Comparison of ENCODE assay signal across 8 mouse cellular contexts in genomic region chr5:51552483-51553091, GRCm38 (mm10). TPM values are rescaled to one million over a fixed set of nuclear protein-coding genes. Genes with fewer than 3 reads are reported as not detected.
A peak's percentile ranks its signal among the peaks of the same experiment; 100 is the strongest.
DNase-seq lines count a peak whose midpoint lies in the region; ATAC-seq and TF ChIP-seq lines count a peak whose summit lies in the region.

No protein-coding gene starts in this region.

- peaks cover 25% of the 10 kb centered on the region for H3K4me1 ChIP-seq in forebrain, embryonic 15.5 days
- H3K4me1 ChIP-seq in liver, postnatal 0 days (ENCODE audit: insufficient read depth), result no peaks in the 10 kb centered on the region
- peaks cover 6% of the 10 kb centered on the region for H3K4me1 ChIP-seq in neural tube, embryonic 11.5 days (ENCODE audit: control insufficient read depth, insufficient read depth, low read length)
- H3K4me1 ChIP-seq in testis, adult 2 months (ENCODE audit: control insufficient read depth, insufficient read depth, low read length), result peaks cover 2% of the 10 kb centered on the region

- TF ChIP-seq POLR2A in testis, adult 2 months (IDR thresholded peaks at IDR 0.05; ENCODE audit: control insufficient read depth, low read depth, low read length), result no peak

- H3K9me3 ChIP-seq in forebrain, embryonic 15.5 days, result no peaks in the 10 kb centered on the region
- no peaks in the 10 kb centered on the region for H3K9me3 ChIP-seq in liver, postnatal 0 days (ENCODE audit: low read length)
- no peaks in the 10 kb centered on the region for H3K9me3 ChIP-seq in neural tube, embryonic 11.5 days (ENCODE audit: control insufficient read depth, low read length)

- TF ChIP-seq CTCF in liver, postnatal 0 days (IDR thresholded peaks at IDR 0.05; ENCODE audit: low read depth), result no peak
- TF ChIP-seq CTCF in testis, adult 2 months (IDR thresholded peaks at IDR 0.05; ENCODE audit: control insufficient read depth, insufficient read depth, insufficient replicate concordance, low read depth, low read length), result no peak

- TF ChIP-seq EP300 in liver, postnatal 0 days (IDR thresholded peaks at IDR 0.05; ENCODE audit: low read depth), result no peak

- peak overlapping the region; percentile 73 for H3K4me2 ChIP-seq in forebrain, embryonic 15.5 days (replicated peaks)
- H3K4me2 ChIP-seq in liver, postnatal 0 days (ENCODE audit: low read depth, low read length), result peak overlapping the region; percentile 63
- peak overlapping the region; percentile 62 for H3K4me2 ChIP-seq in neural tube, embryonic 11.5 days (ENCODE audit: low read depth)

- H3K36me3 ChIP-seq in forebrain, embryonic 15.5 days, result no peaks in the 10 kb centered on the region
- H3K36me3 ChIP-seq in liver, postnatal 0 days (replicated peaks; ENCODE audit: insufficient read depth, low read length), result no peaks in the 10 kb centered on the region
- no peaks in the 10 kb centered on the region for H3K36me3 ChIP-seq in neural tube, embryonic 11.5 days (ENCODE audit: control insufficient read depth, insufficient read depth, low read length)
- H3K36me3 ChIP-seq in testis, adult 2 months (ENCODE audit: control insufficient read depth, insufficient read depth, low read length), result no peaks in the 10 kb centered on the region

- peak overlapping the region; percentile 72 for H3K27ac ChIP-seq in forebrain, embryonic 15.5 days (replicated peaks)
- peak overlapping the region; percentile 87 for H3K27ac ChIP-seq in liver, postnatal 0 days (ENCODE audit: low read depth)
- peak overlapping the region; percentile 70 for H3K27ac ChIP-seq in neural tube, embryonic 11.5 days (ENCODE audit: low read depth, low read length)
- peak overlapping the region; percentile 3; the same call in 1 of the 2 replicates for H3K27ac ChIP-seq in testis, adult 2 months (ENCODE audit: control insufficient read depth, insufficient read depth, low read depth, low read length)

- peak overlapping the region; percentile 46 for H3K4me3 ChIP-seq in forebrain, embryonic 15.5 days
- peak overlapping the region; percentile 64 for H3K4me3 ChIP-seq in liver, postnatal 0 days (ENCODE audit: low read depth, low read length)
- H3K4me3 ChIP-seq in neural tube, embryonic 11.5 days (ENCODE audit: low read depth, low read length), result peak overlapping the region; percentile 43
- H3K4me3 ChIP-seq in testis, adult 2 months (ENCODE audit: control insufficient read depth, low read depth, low read length), result peak overlapping the region; percentile 30

- peak; percentile 60 for ATAC-seq in CD4-positive, CD25-positive, alpha-beta regulatory T cell, adult 4 months
- ATAC-seq in cerebellum, adult (ENCODE audit: insufficient number of reproducible peaks, low FRiP score, low TSS enrichment), result peak; percentile 64
- peak; percentile 53 for ATAC-seq in forebrain, embryonic 15.5 days (replicated peaks)
- ATAC-seq in liver, postnatal 0 days, result peak; percentile 80
- peak; percentile 82 for ATAC-seq in neural tube, embryonic 11.5 days (ENCODE audit: insufficient read depth, low FRiP score, low TSS enrichment)

- intact Hi-C loops in heart, postnatal 10 days (cut with DNase I), result loop anchor here (5.0 kb wide), 1 partner anchor 40 kb away; no protein-coding TSS in a partner anchor

- peak; percentile 66 to 75 for DNase-seq in heart, postnatal 10 days
- peak; percentile 79 for DNase-seq in kidney, postnatal 14 days
- peak; percentile 66 for DNase-seq in liver, postnatal 0 days
- DNase-seq in neural tube, embryonic 11.5 days (ENCODE audit: low spot score), result peak; percentile 68

- peak overlapping the region; percentile 40 for H3K9ac ChIP-seq in forebrain, embryonic 15.5 days (replicated peaks)
- H3K9ac ChIP-seq in liver, postnatal 0 days (replicated peaks), result peak overlapping the region; percentile 66
- H3K9ac ChIP-seq in neural tube, embryonic 11.5 days (ENCODE audit: low read length), result peak overlapping the region; percentile 62

- under 1% methylated on average over 24 of the region's 24 CpGs for WGBS in forebrain, embryonic 15.5 days
- WGBS in liver, postnatal 0 days (ENCODE audit: insufficient replicate concordance), result under 1% methylated on average over 24 of the region's 24 CpGs
- WGBS in neural tube, embryonic 11.5 days, result under 1% methylated on average over 24 of the region's 24 CpGs

- no peaks in the 10 kb centered on the region for H3K27me3 ChIP-seq in forebrain, embryonic 15.5 days
- H3K27me3 ChIP-seq in liver, postnatal 0 days (ENCODE audit: insufficient read depth, low read length), result no peaks in the 10 kb centered on the region
- no peaks in the 10 kb centered on the region for H3K27me3 ChIP-seq in neural tube, embryonic 11.5 days (ENCODE audit: control insufficient read depth, insufficient read depth, low read length)
- H3K27me3 ChIP-seq in testis, adult 2 months (ENCODE audit: control insufficient read depth, insufficient read depth, low read length), result no peaks in the 10 kb centered on the region

RNA-seq across cellular contexts. Expression of gene Ppargc1a, which starts 14.9 kb away (rescaled TPM):
- under 1 TPM in 1 of 2 experiments, not detected in 1; 0.46 TPM for polyA plus RNA-seq in CD4-positive, CD25-positive, alpha-beta regulatory T cell, adult 4 months (2017; shearing (Covaris generic))
- 7.2 and 7.9 TPM in 2 replicates for polyA plus RNA-seq in forebrain, embryonic 15.5 days (2015; fragmentation: Nextera tagmentation; extraction: Ambion mirVana)
- total RNA-seq in heart, postnatal 10 days (2021), result 100 to 1,000 TPM; 113 to 220 TPM
- 4.4 and 7.1 TPM in 2 replicates for polyA plus RNA-seq in liver, postnatal 0 days (2015; fragmentation: Nextera tagmentation; extraction: Ambion mirVana)
- 2.3 and 3.1 TPM in 2 replicates for polyA plus RNA-seq in neural tube, embryonic 11.5 days (2014; fragmentation: Nextera tagmentation; extraction: Ambion mirVana)
- 0.81 and 0.89 TPM in 2 replicates for polyA plus RNA-seq in testis, adult 2 months (2012; rRNA removed)

Comparison
In these comparisons a context has a peak if more than half of its experiments do, and no peak if none do; other contexts are left out.
1. Peak in every context shown above with its lines: DNase-seq, ATAC-seq, H3K4me3 ChIP-seq and H3K27ac ChIP-seq.
2. H3K27ac ChIP-seq: peak in every context shown above with its lines; median percentile 87 in liver, postnatal 0 days; 72 in forebrain, embryonic 15.5 days; 70 in neural tube, embryonic 11.5 days; 3 in testis, adult 2 months.